Comparison of ENCODE assay signal across 8 mouse cellular contexts in genomic region chr4:66768762-66769161, GRCm38 (mm10). TPM values are rescaled to one million over a fixed set of nuclear protein-coding genes. Genes with fewer than 3 reads are reported as not detected.
A peak's percentile ranks its signal among the peaks of the same experiment; 100 is the strongest.
DNase-seq lines count a peak whose midpoint lies in the region; ATAC-seq and TF ChIP-seq lines count a peak whose summit lies in the region.

No protein-coding gene starts in this region.

- no peaks in the 10 kb centered on the region for H3K27me3 ChIP-seq in heart, embryonic 10.5 days (ENCODE audit: insufficient read depth, poor library complexity, severe bottlenecking)
- H3K27me3 ChIP-seq in embryonic facial prominence, embryonic 11.5 days (ENCODE audit: control insufficient read depth, insufficient read depth, low read length): no peaks in the 10 kb centered on the region
- no peaks in the 10 kb centered on the region for H3K27me3 ChIP-seq in hindbrain, embryonic 11.5 days (ENCODE audit: control insufficient read depth, insufficient read depth, low read length)
- H3K27me3 ChIP-seq in midbrain, embryonic 14.5 days (ENCODE audit: control insufficient read depth, insufficient read depth, low read length): no peaks in the 10 kb centered on the region
- H3K27me3 ChIP-seq in stomach, postnatal 0 days (ENCODE audit: control insufficient read depth, insufficient read depth, low read length): no peaks in the 10 kb centered on the region

- no peak overlapping the region for H3K27ac ChIP-seq in heart, embryonic 10.5 days
- no peak overlapping the region for H3K27ac ChIP-seq in embryonic facial prominence, embryonic 11.5 days (replicated peaks; ENCODE audit: low read depth, low read length)
- no peak overlapping the region for H3K27ac ChIP-seq in hindbrain, embryonic 11.5 days (ENCODE audit: low read depth, low read length)
- H3K27ac ChIP-seq in left cerebral cortex, adult 2 months: no peak overlapping the region
- no peak overlapping the region for H3K27ac ChIP-seq in midbrain, embryonic 14.5 days (replicated peaks; ENCODE audit: low read depth, low read length)
- H3K27ac ChIP-seq in stomach, postnatal 0 days (replicated peaks): no peak overlapping the region

- TF ChIP-seq EP300 in stomach, postnatal 0 days (optimal IDR thresholded peaks at IDR 0.05): no peak

- 36% methylated on average over 4 of the region's 4 CpGs for WGBS in heart, embryonic 10.5 days
- WGBS in embryonic facial prominence, embryonic 11.5 days: 36% methylated on average over 4 of the region's 4 CpGs
- 41% methylated on average over 4 of the region's 4 CpGs for WGBS in hindbrain, embryonic 11.5 days
- 26% methylated on average over 4 of the region's 4 CpGs for WGBS in midbrain, embryonic 14.5 days
- 21% methylated on average over 4 of the region's 4 CpGs for WGBS in stomach, postnatal 0 days

- H3K4me1 ChIP-seq in heart, embryonic 10.5 days: no peaks in the 10 kb centered on the region
- H3K4me1 ChIP-seq in embryonic facial prominence, embryonic 11.5 days (ENCODE audit: control insufficient read depth, insufficient read depth, low read length): no peaks in the 10 kb centered on the region
- H3K4me1 ChIP-seq in hindbrain, embryonic 11.5 days (replicated peaks; ENCODE audit: control insufficient read depth, insufficient read depth, low read length): no peaks in the 10 kb centered on the region
- H3K4me1 ChIP-seq in midbrain, embryonic 14.5 days (ENCODE audit: control insufficient read depth, insufficient read depth, low read length): no peaks in the 10 kb centered on the region
- H3K4me1 ChIP-seq in stomach, postnatal 0 days (replicated peaks; ENCODE audit: control insufficient read depth, insufficient read depth): no peaks in the 10 kb centered on the region

- no peaks in the 10 kb centered on the region for H3K9me3 ChIP-seq in heart, embryonic 10.5 days
- H3K9me3 ChIP-seq in embryonic facial prominence, embryonic 11.5 days (replicated peaks; ENCODE audit: control insufficient read depth, low read length): no peaks in the 10 kb centered on the region
- no peaks in the 10 kb centered on the region for H3K9me3 ChIP-seq in hindbrain, embryonic 11.5 days (ENCODE audit: control insufficient read depth, low read length)
- no peaks in the 10 kb centered on the region for H3K9me3 ChIP-seq in midbrain, embryonic 14.5 days (ENCODE audit: control insufficient read depth, low read length)
- no peaks in the 10 kb centered on the region for H3K9me3 ChIP-seq in stomach, postnatal 0 days (ENCODE audit: control insufficient read depth, low read length)

- DNase-seq in heart, adult 18-20 months: peak; percentile 27 to 79
- DNase-seq in heart, embryonic 10.5 days (ENCODE audit: low spot score): no peak
- peak; percentile 30 for DNase-seq in adrenal gland, postnatal 25 days
- DNase-seq in embryonic facial prominence, embryonic 11.5 days (ENCODE audit: low spot score): peak; percentile 61
- DNase-seq in hindbrain, embryonic 11.5 days (ENCODE audit: low spot score): peak; percentile 62
- peak; percentile 67 to 68 for DNase-seq in left cerebral cortex, adult 2 months (ENCODE audit: extremely low spot score in 1 of 2, low spot score in 2 of 2)
- DNase-seq in midbrain, embryonic 14.5 days: peak; percentile 86
- peak; percentile 52 for DNase-seq in stomach, postnatal 0 days (ENCODE audit: low spot score)

- H3K4me3 ChIP-seq in heart, embryonic 10.5 days: no peak overlapping the region
- no peak overlapping the region for H3K4me3 ChIP-seq in embryonic facial prominence, embryonic 11.5 days (ENCODE audit: low read depth, low read length)
- no peak overlapping the region for H3K4me3 ChIP-seq in hindbrain, embryonic 11.5 days (ENCODE audit: low read depth, low read length)
- H3K4me3 ChIP-seq in left cerebral cortex, adult 2 months: no peak overlapping the region
- H3K4me3 ChIP-seq in midbrain, embryonic 14.5 days (replicated peaks; ENCODE audit: low read depth, low read length): no peak overlapping the region
- H3K4me3 ChIP-seq in stomach, postnatal 0 days (ENCODE audit: low read depth, low read length): no peak overlapping the region

- no peaks in the 10 kb centered on the region for H3K36me3 ChIP-seq in heart, embryonic 10.5 days
- no peaks in the 10 kb centered on the region for H3K36me3 ChIP-seq in embryonic facial prominence, embryonic 11.5 days (replicated peaks; ENCODE audit: control insufficient read depth, insufficient read depth, low read depth, low read length)
- no peaks in the 10 kb centered on the region for H3K36me3 ChIP-seq in hindbrain, embryonic 11.5 days (ENCODE audit: control insufficient read depth, insufficient read depth, low read length)
- no peaks in the 10 kb centered on the region for H3K36me3 ChIP-seq in midbrain, embryonic 14.5 days (ENCODE audit: control insufficient read depth, insufficient read depth, low read length)
- no peaks in the 10 kb centered on the region for H3K36me3 ChIP-seq in stomach, postnatal 0 days (ENCODE audit: control insufficient read depth, insufficient read depth, low read length)

- H3K4me2 ChIP-seq in embryonic facial prominence, embryonic 11.5 days (ENCODE audit: low read depth, low read length): no peak overlapping the region
- H3K4me2 ChIP-seq in hindbrain, embryonic 11.5 days (replicated peaks; ENCODE audit: low read depth, low read length): no peak overlapping the region
- H3K4me2 ChIP-seq in midbrain, embryonic 14.5 days (ENCODE audit: low read length): no peak overlapping the region
- no peak overlapping the region for H3K4me2 ChIP-seq in stomach, postnatal 0 days (replicated peaks; ENCODE audit: low read depth)

- peak; percentile 92 for TF ChIP-seq CTCF in left cerebral cortex, adult 2 months (IDR thresholded peaks at IDR 0.05)
- TF ChIP-seq CTCF in stomach, postnatal 0 days (IDR thresholded peaks at IDR 0.05; ENCODE audit: low read depth): peak; percentile 93

- intact Hi-C loops in left cerebral cortex, adult 2 months (cut with DNase I): no loop called here

- no peak overlapping the region for H3K9ac ChIP-seq in embryonic facial prominence, embryonic 11.5 days (replicated peaks; ENCODE audit: low read length)
- H3K9ac ChIP-seq in hindbrain, embryonic 11.5 days (ENCODE audit: low read depth, low read length): no peak overlapping the region
- H3K9ac ChIP-seq in midbrain, embryonic 14.5 days (replicated peaks; ENCODE audit: low read length): no peak overlapping the region
- no peak overlapping the region for H3K9ac ChIP-seq in stomach, postnatal 0 days (ENCODE audit: low read length)

- ATAC-seq in embryonic facial prominence, embryonic 11.5 days (replicated peaks; ENCODE audit: insufficient number of reproducible peaks, low FRiP score, low TSS enrichment, low read depth): no peak
- ATAC-seq in hindbrain, embryonic 11.5 days (ENCODE audit: low FRiP score): no peak; the same call in 1 of the 2 replicates
- ATAC-seq in midbrain, embryonic 14.5 days (ENCODE audit: low FRiP score, low TSS enrichment): peak; percentile 66
- no peak for ATAC-seq in stomach, postnatal 0 days (ENCODE audit: low FRiP score, low TSS enrichment)

RNA-seq across cellular contexts. Expression of gene Tlr4, which starts 58.6 kb away (rescaled TPM):
- 10 to 100 TPM; 18.1 to 20.2 TPM for total RNA-seq in heart, adult 18-20 months (2021)
- polyA plus RNA-seq in heart, embryonic 10.5 days (2016; fragmentation: Nextera tagmentation; extraction: Ambion mirVana): 0.63 and 1.2 TPM in 2 replicates
- total RNA-seq in adrenal gland, postnatal 25 days (2021): 5.1 and 5.2 TPM in 2 replicates
- 0.90 and 0.98 TPM in 2 replicates for polyA plus RNA-seq in embryonic facial prominence, embryonic 11.5 days (2014; fragmentation: Nextera tagmentation; extraction: Ambion mirVana)
- 0.56 and 1.4 TPM in 2 replicates for polyA plus RNA-seq in hindbrain, embryonic 11.5 days (2014; fragmentation: Nextera tagmentation; extraction: Ambion mirVana)
- total RNA-seq in left cerebral cortex, adult 2 months (2021): 1 to 10 TPM; 2.3 to 4.1 TPM
- 0.36 and 1.3 TPM in 2 replicates for polyA plus RNA-seq in midbrain, embryonic 14.5 days (2014; fragmentation: Nextera tagmentation; extraction: Ambion mirVana)
- polyA plus RNA-seq in stomach, postnatal 0 days (2015; fragmentation: Nextera tagmentation; extraction: Ambion mirVana): 3.4 and 3.6 TPM in 2 replicates
